Mouse (Mus musculus): ENCODE data around the gene Slc9a3. TPM values are rescaled to one million over a fixed set of nuclear protein-coding genes. Genes with fewer than 3 reads are reported as not detected.

Gene Slc9a3
- polyA plus RNA-seq, 1 experiment from 2014 or later = not detected

GRCm38 (mm10) chr13:74138906-74139647 is 17.8 kb downstream of the Slc9a3 start:
- 88% methylated on average over 7 of the region's 7 CpGs for WGBS
- Histone ChIP-seq H3K27ac (ENCODE audit: low read depth, low read length) (no peak overlapping the region), H3K27me3 (replicated peaks; ENCODE audit: control insufficient read depth, insufficient read depth, low read length) (no peaks in the 10 kb centered on the region), H3K9me3 (replicated peaks; ENCODE audit: control insufficient read depth, low read length) (no peaks in the 10 kb centered on the region), H3K9ac (ENCODE audit: low read length) (no peak overlapping the region), H3K4me1 (ENCODE audit: control insufficient read depth, insufficient read depth, low read length) (no peaks in the 10 kb centered on the region), H3K4me2 (ENCODE audit: low read length) (no peak overlapping the region), H3K4me3 (ENCODE audit: low read depth, low read length) (no peak overlapping the region), H3K36me3 (ENCODE audit: control insufficient read depth, insufficient read depth, low read length) (no peaks in the 10 kb centered on the region)
- no peak for DNase-seq (ENCODE audit: low spot score)
- ATAC-seq = no peak

GRCm38 (mm10) chr13:74140793-74141192 is 19.5 kb downstream of the Slc9a3 start:
- WGBS = 93% methylated on average over 6 of the region's 6 CpGs
- DNase-seq (ENCODE audit: low spot score) (no peak), ATAC-seq (no peak)
- H3K27ac ChIP-seq (ENCODE audit: low read depth, low read length) = no peak overlapping the region
- H3K36me3 ChIP-seq (ENCODE audit: control insufficient read depth, insufficient read depth, low read length) = no peaks in the 10 kb centered on the region
- H3K4me1 ChIP-seq (ENCODE audit: control insufficient read depth, insufficient read depth, low read length) = no peaks in the 10 kb centered on the region
- no peaks in the 10 kb centered on the region for H3K27me3 ChIP-seq (replicated peaks; ENCODE audit: control insufficient read depth, insufficient read depth, low read length)
- no peak overlapping the region for H3K9ac ChIP-seq (ENCODE audit: low read length)
- H3K4me2 ChIP-seq (ENCODE audit: low read length) = no peak overlapping the region
- no peaks in the 10 kb centered on the region for H3K9me3 ChIP-seq (replicated peaks; ENCODE audit: control insufficient read depth, low read length)
- no peak overlapping the region for H3K4me3 ChIP-seq (ENCODE audit: low read depth, low read length)

DNA sequence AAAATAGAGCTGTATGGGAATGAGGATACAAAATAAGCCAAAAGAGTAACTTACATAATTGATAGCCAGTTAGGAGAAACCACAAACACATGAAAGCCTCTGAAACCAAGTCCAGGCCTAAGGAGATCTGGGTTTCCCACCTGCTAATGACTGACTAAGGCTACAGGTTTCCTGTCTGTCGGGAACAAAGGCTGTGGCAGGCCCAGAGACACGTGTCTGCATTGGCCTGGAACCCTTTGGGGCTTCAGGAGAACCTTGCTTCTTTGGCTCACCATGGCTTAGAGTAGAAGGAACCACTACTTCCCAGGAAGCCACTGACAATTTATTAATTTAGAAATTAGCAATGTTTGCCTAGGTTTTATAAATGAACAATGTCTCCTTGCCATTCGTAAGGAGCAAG is 22.0 kb downstream of the Slc9a3 start:
- Histone ChIP-seq H3K4me2 (ENCODE audit: low read length) (no peak overlapping the region), H3K9me3 (replicated peaks; ENCODE audit: control insufficient read depth, low read length) (no peaks in the 10 kb centered on the region), H3K4me3 (ENCODE audit: low read depth, low read length) (no peak overlapping the region), H3K9ac (ENCODE audit: low read length) (no peak overlapping the region), H3K27me3 (replicated peaks; ENCODE audit: control insufficient read depth, insufficient read depth, low read length) (no peaks in the 10 kb centered on the region), H3K4me1 (ENCODE audit: control insufficient read depth, insufficient read depth, low read length) (no peaks in the 10 kb centered on the region), H3K36me3 (ENCODE audit: control insufficient read depth, insufficient read depth, low read length) (no peaks in the 10 kb centered on the region), H3K27ac (ENCODE audit: low read depth, low read length) (no peak overlapping the region)
- DNase-seq (ENCODE audit: low spot score) = no peak
- ATAC-seq = no peak
- WGBS = 77% methylated on average over 3 of the region's 3 CpGs

DNA sequence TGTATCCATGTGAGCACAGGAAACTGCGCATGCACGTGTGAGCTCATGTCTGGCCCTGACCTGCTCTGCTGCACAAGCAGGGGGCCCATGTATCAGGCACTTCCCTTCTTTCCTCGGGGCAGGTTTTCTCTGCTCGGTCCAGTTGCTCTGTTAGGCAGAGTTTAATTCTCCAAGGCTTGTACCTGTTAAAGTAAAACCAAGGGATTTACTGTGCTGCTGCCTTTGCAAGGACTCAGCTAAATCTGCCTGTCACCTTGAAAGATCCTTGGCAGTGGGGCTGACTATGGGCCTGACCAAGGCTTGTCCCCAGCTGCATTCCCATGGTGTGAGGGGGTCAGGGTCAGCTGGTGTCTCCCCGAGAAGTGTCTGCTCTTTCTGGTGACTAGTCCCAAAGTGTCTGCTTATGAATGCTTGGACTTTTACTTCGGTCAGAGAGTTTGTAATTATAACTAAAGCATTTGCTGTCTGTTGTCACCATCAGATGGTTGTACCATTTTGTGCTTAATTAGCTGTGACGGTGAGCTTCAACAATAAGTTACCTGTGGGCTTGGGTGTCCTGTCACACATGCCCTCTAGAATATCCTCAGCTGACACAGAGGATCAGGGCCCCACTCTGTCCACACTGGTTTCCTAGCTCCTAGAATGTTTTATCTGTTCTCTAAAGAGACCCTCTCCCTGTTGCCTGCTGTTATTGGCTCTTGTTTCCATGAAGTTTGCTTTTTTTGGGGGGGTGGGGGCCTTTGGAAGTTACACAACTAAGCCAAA is 23.0 kb downstream of the Slc9a3 start:
- no peak for DNase-seq (ENCODE audit: low spot score)
- no peak for ATAC-seq
- 85% methylated on average over 7 of the region's 7 CpGs for WGBS

DNA sequence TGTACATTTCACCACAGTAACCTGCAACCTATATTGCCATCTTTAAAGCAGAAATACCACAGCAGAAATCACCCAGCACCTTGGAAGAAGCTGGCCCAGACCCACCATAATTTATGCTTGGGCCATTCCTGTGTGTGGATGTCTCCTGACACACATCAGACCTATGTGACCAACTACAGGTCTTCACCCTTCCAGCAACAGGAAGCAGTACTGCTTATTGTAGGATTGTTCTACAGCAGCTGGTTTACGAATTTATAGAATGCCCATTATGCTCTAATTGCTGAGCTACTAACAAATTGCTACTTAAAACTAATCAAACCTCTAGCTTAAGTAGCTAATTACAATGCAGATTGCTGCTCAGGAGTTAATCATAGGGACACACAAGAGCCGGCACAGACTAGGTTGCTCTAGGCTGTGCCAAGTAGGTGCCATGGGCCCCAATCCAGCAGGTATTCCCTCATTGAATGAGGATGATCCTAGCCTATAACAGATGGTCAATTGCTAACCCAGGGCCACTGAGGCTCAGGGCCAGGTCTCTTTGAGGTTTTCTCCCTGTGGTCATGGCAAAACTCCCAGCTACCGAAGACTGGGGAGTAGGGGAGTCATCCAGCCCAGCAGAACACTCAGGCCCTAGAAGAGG is 24.8 kb downstream of the Slc9a3 start:
- H3K27ac ChIP-seq (ENCODE audit: low read depth, low read length) = no peak overlapping the region
- peak; percentile 13 for DNase-seq (ENCODE audit: low spot score)
- H3K9ac ChIP-seq (ENCODE audit: low read length) = no peak overlapping the region
- H3K4me3 ChIP-seq (ENCODE audit: low read depth, low read length) = no peak overlapping the region
- H3K4me2 ChIP-seq (ENCODE audit: low read length) = no peak overlapping the region
- no peaks in the 10 kb centered on the region for H3K4me1 ChIP-seq (ENCODE audit: control insufficient read depth, insufficient read depth, low read length)
- no peaks in the 10 kb centered on the region for H3K36me3 ChIP-seq (ENCODE audit: control insufficient read depth, insufficient read depth, low read length)
- no peaks in the 10 kb centered on the region for H3K9me3 ChIP-seq (replicated peaks; ENCODE audit: control insufficient read depth, low read length)
- WGBS = 46% methylated on average over 3 of the region's 3 CpGs
- ATAC-seq = no peak
- no peaks in the 10 kb centered on the region for H3K27me3 ChIP-seq (replicated peaks; ENCODE audit: control insufficient read depth, insufficient read depth, low read length)

More for the DNA sequence above, 23.0 kb downstream of the Slc9a3 start:
- Histone ChIP-seq H3K9me3 (replicated peaks; ENCODE audit: control insufficient read depth, low read length) (no peaks in the 10 kb centered on the region), H3K36me3 (ENCODE audit: control insufficient read depth, insufficient read depth, low read length) (no peaks in the 10 kb centered on the region), H3K4me2 (ENCODE audit: low read length) (no peak overlapping the region), H3K9ac (ENCODE audit: low read length) (no peak overlapping the region), H3K27ac (ENCODE audit: low read depth, low read length) (no peak overlapping the region), H3K4me3 (ENCODE audit: low read depth, low read length) (no peak overlapping the region), H3K27me3 (replicated peaks; ENCODE audit: control insufficient read depth, insufficient read depth, low read length) (no peaks in the 10 kb centered on the region), H3K4me1 (ENCODE audit: control insufficient read depth, insufficient read depth, low read length) (no peaks in the 10 kb centered on the region)

DNA sequence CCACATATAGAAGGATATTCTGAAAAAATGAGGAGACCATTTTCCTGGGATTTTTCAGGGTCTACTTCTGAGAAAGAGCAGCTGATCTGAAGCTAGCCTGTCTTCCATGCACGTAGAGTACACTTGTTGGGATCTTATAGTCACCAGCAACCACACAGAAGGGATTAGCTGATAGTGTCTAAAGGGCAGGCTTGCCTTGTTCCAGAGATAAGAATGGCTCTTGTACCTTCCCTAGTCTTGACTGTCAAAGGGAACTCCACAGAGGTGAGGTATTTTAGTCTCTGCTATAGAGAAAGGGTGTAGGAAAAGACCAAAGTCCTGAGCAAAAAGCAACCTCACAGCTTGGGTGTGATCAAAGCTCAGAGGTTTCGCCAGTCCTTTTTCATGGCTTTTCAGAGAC is 26.1 kb downstream of the Slc9a3 start:
- Histone ChIP-seq H3K4me2 (ENCODE audit: low read length) (no peak overlapping the region), H3K36me3 (ENCODE audit: control insufficient read depth, insufficient read depth, low read length) (no peaks in the 10 kb centered on the region), H3K9ac (ENCODE audit: low read length) (no peak overlapping the region), H3K27ac (ENCODE audit: low read depth, low read length) (no peak overlapping the region), H3K4me3 (ENCODE audit: low read depth, low read length) (no peak overlapping the region), H3K27me3 (replicated peaks; ENCODE audit: control insufficient read depth, insufficient read depth, low read length) (no peaks in the 10 kb centered on the region), H3K9me3 (replicated peaks; ENCODE audit: control insufficient read depth, low read length) (no peaks in the 10 kb centered on the region), H3K4me1 (ENCODE audit: control insufficient read depth, insufficient read depth, low read length) (no peaks in the 10 kb centered on the region)
- no peak for DNase-seq (ENCODE audit: low spot score)
- no peak for ATAC-seq
- 79% methylated on average over 2 of the region's 2 CpGs for WGBS

GRCm38 (mm10) chr13:74166348-74167056 is 45.2 kb downstream of the Slc9a3 start:
- ATAC-seq (peak; percentile 90), DNase-seq (ENCODE audit: low spot score) (peak; percentile 66)
- Histone ChIP-seq H3K36me3 (ENCODE audit: control insufficient read depth, insufficient read depth, low read length) (peaks cover 18% of the 10 kb centered on the region), H3K9ac (ENCODE audit: low read length) (peak overlapping the region; percentile 69), H3K4me2 (ENCODE audit: low read length) (peak overlapping the region; percentile 67), H3K4me3 (ENCODE audit: low read depth, low read length) (peak overlapping the region; percentile 44), H3K27me3 (replicated peaks; ENCODE audit: control insufficient read depth, insufficient read depth, low read length) (no peaks in the 10 kb centered on the region), H3K27ac (ENCODE audit: low read depth, low read length) (no peak overlapping the region), H3K4me1 (ENCODE audit: control insufficient read depth, insufficient read depth, low read length) (no peaks in the 10 kb centered on the region), H3K9me3 (replicated peaks; ENCODE audit: control insufficient read depth, low read length) (no peaks in the 10 kb centered on the region)
- 18% methylated on average over 19 of the region's 19 CpGs for WGBS

- DNase-seq (ENCODE audit: low spot score) = no peak
- peak overlapping the region; percentile 69 for H3K9ac ChIP-seq (ENCODE audit: low read length)
- no peaks in the 10 kb centered on the region for H3K9me3 ChIP-seq (replicated peaks; ENCODE audit: control insufficient read depth, low read length)
Measured at GRCm38 (mm10) chr13:74167057-74167413, 45.8 kb downstream of the Slc9a3 start.

More at GRCm38 (mm10) chr13:74167057-74167413, 45.8 kb downstream of the Slc9a3 start:
- 5% methylated on average over 9 of the region's 9 CpGs for WGBS
- H3K27ac ChIP-seq (ENCODE audit: low read depth, low read length) = no peak overlapping the region
- H3K4me2 ChIP-seq (ENCODE audit: low read length) = peak overlapping the region; percentile 67
- H3K27me3 ChIP-seq (replicated peaks; ENCODE audit: control insufficient read depth, insufficient read depth, low read length) = no peaks in the 10 kb centered on the region
- peak; percentile 71 for ATAC-seq
- H3K4me1 ChIP-seq (ENCODE audit: control insufficient read depth, insufficient read depth, low read length) = no peaks in the 10 kb centered on the region
- H3K4me3 ChIP-seq (ENCODE audit: low read depth, low read length) = peak overlapping the region; percentile 44
- H3K36me3 ChIP-seq (ENCODE audit: control insufficient read depth, insufficient read depth, low read length) = peaks cover 23% of the 10 kb centered on the region

Data from forebrain, embryonic 14.5 days (tissue).